Mouse (Mus musculus): ENCODE data around the gene Wipf1. TPM values are rescaled to one million over a fixed set of nuclear protein-coding genes. Genes with fewer than 3 reads are reported as not detected.

Gene Wipf1
- polyA plus RNA-seq, 1 experiment: 7.8 TPM

DNA sequence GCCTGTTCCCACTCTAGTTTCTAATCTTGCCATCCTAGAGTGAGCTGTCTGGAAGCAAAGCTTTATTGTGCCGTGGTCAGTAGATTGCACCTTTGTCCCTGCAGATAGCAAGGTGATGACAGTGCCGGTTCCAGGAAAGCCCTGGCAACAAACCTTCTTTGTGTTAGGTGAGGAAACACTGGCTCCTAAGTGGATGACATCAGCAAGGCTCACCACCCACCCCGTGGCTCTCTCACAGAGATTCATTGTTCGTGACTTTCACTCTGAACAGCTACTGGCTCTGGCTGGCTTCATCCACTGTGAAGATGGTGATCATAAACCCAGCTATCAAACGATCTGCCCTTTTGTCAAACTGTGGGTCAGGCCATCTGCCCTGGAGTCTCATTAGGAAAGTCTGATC lies 113.6 kb downstream of the Wipf1 start:
- H3K27me3 ChIP-seq (ENCODE audit: control insufficient read depth, insufficient read depth, low read length, poor library complexity, severe bottlenecking): no peaks in the 10 kb centered on the region
- H3K9me3 ChIP-seq (replicated peaks; ENCODE audit: control insufficient read depth, insufficient read depth, low read length, poor library complexity, severe bottlenecking): no peaks in the 10 kb centered on the region
- H3K4me1 ChIP-seq (ENCODE audit: control insufficient read depth, insufficient read depth, low read length): no peaks in the 10 kb centered on the region
- no peak overlapping the region for H3K27ac ChIP-seq (ENCODE audit: insufficient read depth, low read length)
- no peak overlapping the region for H3K4me3 ChIP-seq (ENCODE audit: low read depth, low read length)
- H3K36me3 ChIP-seq (ENCODE audit: control insufficient read depth, insufficient read depth, low read length, poor library complexity, severe bottlenecking): no peaks in the 10 kb centered on the region
- no peak overlapping the region for H3K9ac ChIP-seq (ENCODE audit: low read depth, poor library complexity, severe bottlenecking)
- TF ChIP-seq POLR2A (IDR thresholded peaks at IDR 0.05; ENCODE audit: insufficient read depth, low read length) (no peak), CTCF (IDR thresholded peaks at IDR 0.05; ENCODE audit: low read depth, low read length) (no peak), EP300 (IDR thresholded peaks at IDR 0.05; ENCODE audit: insufficient read depth, low read depth, low read length) (no peak)

DNA sequence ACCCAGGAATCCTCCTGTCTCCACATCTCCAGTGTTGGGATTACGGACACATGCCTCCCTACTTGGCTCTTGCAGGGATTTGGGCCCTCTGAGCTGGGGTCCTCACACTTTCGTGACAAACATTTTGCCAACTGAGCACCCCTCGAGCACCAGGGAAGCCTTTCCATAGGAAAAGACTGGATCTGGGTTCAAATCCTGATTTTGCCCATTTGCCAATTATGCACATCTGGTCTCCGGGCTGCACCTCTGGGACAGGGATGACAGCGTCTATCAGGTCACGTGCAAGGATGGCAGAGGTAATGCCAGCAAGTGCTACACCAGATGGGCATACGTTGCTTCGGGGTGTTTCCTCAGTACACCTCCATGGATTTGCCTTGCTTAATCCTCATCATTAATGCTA lies 119.5 kb downstream of the Wipf1 start:
- Histone ChIP-seq H3K27ac (ENCODE audit: insufficient read depth, low read length) (no peak overlapping the region), H3K4me3 (ENCODE audit: low read depth, low read length) (no peak overlapping the region), H3K27me3 (ENCODE audit: control insufficient read depth, insufficient read depth, low read length, poor library complexity, severe bottlenecking) (no peaks in the 10 kb centered on the region), H3K4me1 (ENCODE audit: control insufficient read depth, insufficient read depth, low read length) (no peaks in the 10 kb centered on the region), H3K36me3 (ENCODE audit: control insufficient read depth, insufficient read depth, low read length, poor library complexity, severe bottlenecking) (no peaks in the 10 kb centered on the region), H3K9ac (ENCODE audit: low read depth, poor library complexity, severe bottlenecking) (no peak overlapping the region), H3K9me3 (replicated peaks; ENCODE audit: control insufficient read depth, insufficient read depth, low read length, poor library complexity, severe bottlenecking) (no peaks in the 10 kb centered on the region)
- TF ChIP-seq CTCF (IDR thresholded peaks at IDR 0.05; ENCODE audit: low read depth, low read length) (no peak), EP300 (IDR thresholded peaks at IDR 0.05; ENCODE audit: insufficient read depth, low read depth, low read length) (no peak), POLR2A (IDR thresholded peaks at IDR 0.05; ENCODE audit: insufficient read depth, low read length) (no peak)

- Histone ChIP-seq H3K4me3 (ENCODE audit: low read depth, low read length) (no peak overlapping the region), H3K27me3 (ENCODE audit: control insufficient read depth, insufficient read depth, low read length, poor library complexity, severe bottlenecking) (no peaks in the 10 kb centered on the region), H3K36me3 (ENCODE audit: control insufficient read depth, insufficient read depth, low read length, poor library complexity, severe bottlenecking) (no peaks in the 10 kb centered on the region), H3K9me3 (replicated peaks; ENCODE audit: control insufficient read depth, insufficient read depth, low read length, poor library complexity, severe bottlenecking) (no peaks in the 10 kb centered on the region), H3K27ac (ENCODE audit: insufficient read depth, low read length) (no peak overlapping the region), H3K9ac (ENCODE audit: low read depth, poor library complexity, severe bottlenecking) (no peak overlapping the region), H3K4me1 (ENCODE audit: control insufficient read depth, insufficient read depth, low read length) (no peaks in the 10 kb centered on the region)
- TF ChIP-seq POLR2A (IDR thresholded peaks at IDR 0.05; ENCODE audit: insufficient read depth, low read length): no peak
- TF ChIP-seq EP300 (IDR thresholded peaks at IDR 0.05; ENCODE audit: insufficient read depth, low read depth, low read length): no peak
- TF ChIP-seq CTCF (IDR thresholded peaks at IDR 0.05; ENCODE audit: low read depth, low read length): no peak
Observed at GRCm38 (mm10) chr2:73407662-73408061, 121.9 kb downstream of the Wipf1 start.

DNA sequence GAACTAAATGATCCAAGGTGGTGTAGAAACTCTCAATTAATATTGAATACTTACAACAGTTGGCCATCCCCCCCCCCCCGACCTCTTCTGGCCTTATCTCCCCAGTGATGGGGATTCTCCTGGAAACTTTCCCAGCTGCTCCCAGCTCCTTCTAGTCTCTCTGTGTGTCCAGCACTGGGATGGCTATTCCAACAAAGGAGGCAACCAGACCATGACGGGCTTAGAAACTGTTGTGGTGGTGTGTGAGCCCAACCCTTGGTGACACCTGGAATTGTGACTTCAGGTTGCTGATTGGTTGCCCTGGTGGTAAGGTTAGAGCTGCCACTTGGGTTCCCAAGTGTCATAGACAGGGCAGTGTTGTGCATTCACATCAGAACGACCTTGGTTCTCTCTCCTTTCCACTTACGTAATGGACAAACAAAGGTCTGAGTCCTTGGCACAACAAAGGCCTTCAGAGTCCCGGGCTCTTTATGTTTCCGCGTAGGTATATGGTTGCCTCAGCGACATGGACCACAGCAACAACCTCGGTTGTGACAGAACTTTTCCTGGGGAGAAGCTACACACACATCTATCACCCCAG lies 123.1 kb downstream of the Wipf1 start:
- no peak overlapping the region for H3K4me3 ChIP-seq (ENCODE audit: low read depth, low read length)
- H3K36me3 ChIP-seq (ENCODE audit: control insufficient read depth, insufficient read depth, low read length, poor library complexity, severe bottlenecking): no peaks in the 10 kb centered on the region
- H3K27ac ChIP-seq (ENCODE audit: insufficient read depth, low read length): no peak overlapping the region
- no peaks in the 10 kb centered on the region for H3K27me3 ChIP-seq (ENCODE audit: control insufficient read depth, insufficient read depth, low read length, poor library complexity, severe bottlenecking)
- no peak for TF ChIP-seq EP300 (IDR thresholded peaks at IDR 0.05; ENCODE audit: insufficient read depth, low read depth, low read length)
- TF ChIP-seq CTCF (IDR thresholded peaks at IDR 0.05; ENCODE audit: low read depth, low read length): no peak
- no peak for TF ChIP-seq POLR2A (IDR thresholded peaks at IDR 0.05; ENCODE audit: insufficient read depth, low read length)
- H3K9ac ChIP-seq (ENCODE audit: low read depth, poor library complexity, severe bottlenecking): no peak overlapping the region
- no peaks in the 10 kb centered on the region for H3K9me3 ChIP-seq (replicated peaks; ENCODE audit: control insufficient read depth, insufficient read depth, low read length, poor library complexity, severe bottlenecking)
- H3K4me1 ChIP-seq (ENCODE audit: control insufficient read depth, insufficient read depth, low read length): no peaks in the 10 kb centered on the region

- Histone ChIP-seq H3K4me3 (ENCODE audit: low read depth, low read length) (no peak overlapping the region), H3K4me1 (ENCODE audit: control insufficient read depth, insufficient read depth, low read length) (no peaks in the 10 kb centered on the region), H3K36me3 (ENCODE audit: control insufficient read depth, insufficient read depth, low read length, poor library complexity, severe bottlenecking) (no peaks in the 10 kb centered on the region), H3K27ac (ENCODE audit: insufficient read depth, low read length) (no peak overlapping the region), H3K27me3 (ENCODE audit: control insufficient read depth, insufficient read depth, low read length, poor library complexity, severe bottlenecking) (no peaks in the 10 kb centered on the region), H3K9ac (ENCODE audit: low read depth, poor library complexity, severe bottlenecking) (no peak overlapping the region), H3K9me3 (replicated peaks; ENCODE audit: control insufficient read depth, insufficient read depth, low read length, poor library complexity, severe bottlenecking) (no peaks in the 10 kb centered on the region)
- TF ChIP-seq CTCF (IDR thresholded peaks at IDR 0.05; ENCODE audit: low read depth, low read length): no peak
- TF ChIP-seq POLR2A (IDR thresholded peaks at IDR 0.05; ENCODE audit: insufficient read depth, low read length): no peak
- no peak for TF ChIP-seq EP300 (IDR thresholded peaks at IDR 0.05; ENCODE audit: insufficient read depth, low read depth, low read length)
Observed at GRCm38 (mm10) chr2:73404980-73405379, 124.6 kb downstream of the Wipf1 start.

- no peaks in the 10 kb centered on the region for H3K4me1 ChIP-seq (ENCODE audit: control insufficient read depth, insufficient read depth, low read length)
- H3K4me3 ChIP-seq (ENCODE audit: low read depth, low read length): no peak overlapping the region
- H3K9me3 ChIP-seq (replicated peaks; ENCODE audit: control insufficient read depth, insufficient read depth, low read length, poor library complexity, severe bottlenecking): no peaks in the 10 kb centered on the region
- H3K9ac ChIP-seq (ENCODE audit: low read depth, poor library complexity, severe bottlenecking): no peak overlapping the region
- TF ChIP-seq POLR2A (IDR thresholded peaks at IDR 0.05; ENCODE audit: insufficient read depth, low read length) (no peak), CTCF (IDR thresholded peaks at IDR 0.05; ENCODE audit: low read depth, low read length) (no peak), EP300 (IDR thresholded peaks at IDR 0.05; ENCODE audit: insufficient read depth, low read depth, low read length) (no peak)
- H3K27me3 ChIP-seq (ENCODE audit: control insufficient read depth, insufficient read depth, low read length, poor library complexity, severe bottlenecking): no peaks in the 10 kb centered on the region
- H3K27ac ChIP-seq (ENCODE audit: insufficient read depth, low read length): no peak overlapping the region
- no peaks in the 10 kb centered on the region for H3K36me3 ChIP-seq (ENCODE audit: control insufficient read depth, insufficient read depth, low read length, poor library complexity, severe bottlenecking)
Observed at GRCm38 (mm10) chr2:73404442-73404841, 125.1 kb downstream of the Wipf1 start.
